Mouse (Mus musculus): ENCODE results near the gene Krtap1-5.

DNA sequence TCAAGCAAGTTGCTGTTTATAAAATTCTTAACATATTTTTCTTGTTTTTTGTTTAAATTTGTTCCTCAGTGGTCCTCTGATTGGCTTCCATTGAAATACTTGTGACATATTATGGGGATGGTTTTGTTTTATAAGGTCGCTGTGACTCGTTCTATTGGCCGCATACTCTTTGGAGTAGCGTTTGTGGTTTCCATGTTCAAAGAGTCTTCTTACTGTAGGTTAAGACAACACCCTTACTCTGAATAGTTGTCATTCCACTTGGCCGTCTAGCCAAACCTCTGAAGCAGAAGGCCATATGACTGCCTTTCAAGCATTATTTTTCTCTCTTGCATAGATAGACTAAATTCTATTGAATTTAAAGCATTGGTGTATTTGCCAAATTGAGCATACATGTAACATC lies 235 bp upstream of the Krtap1-5 start:
- TF ChIP-seq POLR2A (IDR thresholded peaks at IDR 0.05; ENCODE audit: low read depth, low read length): no peak
- no peak for TF ChIP-seq CTCF (IDR thresholded peaks at IDR 0.05; ENCODE audit: borderline replicate concordance, insufficient read depth, low read length)
